Mouse (Mus musculus) ES-Bruce4 (cell line): ENCODE results near the gene 1700125H20Rik. TPM values are rescaled to one million over a fixed set of nuclear protein-coding genes. Genes with fewer than 3 reads are reported as not detected.

Experiments
- H3K27ac ChIP-seq: 2 replicates; pipeline ENCODE4 v1.5.1; 2012; ENCODE audit warnings: low read length, inconsistent platforms; ENCODE audit not compliant: insufficient read depth
- H3K27me3 ChIP-seq: 2 replicates; pipeline ENCODE4 v1.6.1; 2012; ENCODE audit warnings: mild to moderate bottlenecking, low read length, inconsistent platforms; ENCODE audit not compliant: control insufficient read depth, poor library complexity, insufficient read depth, severe bottlenecking
- H3K36me3 ChIP-seq: 2 replicates; pipeline ENCODE4 v1.6.1; 2012; ENCODE audit warnings: inconsistent platforms, mild to moderate bottlenecking, low read length, moderate library complexity; ENCODE audit not compliant: control insufficient read depth, poor library complexity, insufficient read depth, severe bottlenecking
- H3K4me1 ChIP-seq: one replicate; pipeline ENCODE4 v1.8.1; 2011; ENCODE audit warnings: low read length; ENCODE audit not compliant: control insufficient read depth, insufficient read depth
- H3K4me3 ChIP-seq: 2 replicates; pipeline ENCODE4 v1.5.1; 2011; ENCODE audit warnings: low read depth, mild to moderate bottlenecking, low read length
- H3K9ac ChIP-seq: 2 replicates; pipeline ENCODE4 v1.6.1; 2012; ENCODE audit warnings: low read depth, mild to moderate bottlenecking, inconsistent platforms; ENCODE audit not compliant: poor library complexity, severe bottlenecking
- H3K9me3 ChIP-seq: replicated peaks from 2 replicates; pipeline ENCODE4 v1.6.1; 2012; ENCODE audit warnings: mild to moderate bottlenecking, low read length, inconsistent platforms; ENCODE audit not compliant: control insufficient read depth, poor library complexity, insufficient read depth, severe bottlenecking
- CTCF ChIP-seq: IDR thresholded peaks from one replicate; pipeline ENCODE4 v1.8.1; 2011; ENCODE audit warnings: low read depth, low read length
- EP300 ChIP-seq: IDR thresholded peaks from 2 replicates; pipeline ENCODE4 v1.6.1; 2011; ENCODE audit warnings: low read depth, low read length; ENCODE audit not compliant: insufficient read depth
- POLR2A ChIP-seq: IDR thresholded peaks from one replicate; pipeline ENCODE4 v1.8.1; 2011; ENCODE audit warnings: low read length; ENCODE audit not compliant: insufficient read depth
- polyA plus RNA-seq: library from polyadenylated mRNA; stranded (reverse); fragments of >200 nt; gene quantifications from 2 replicates; pipeline ENCODE4 v1.2.4, GENCODE M21; 2011; ENCODE audit warnings: low read depth; ENCODE audit not compliant: missing spikeins, insufficient read depth, insufficient read length

Gene 1700125H20Rik
- polyA plus RNA-seq, result not detected in 2 replicates

GRCm38 (mm10) chr11:85170058-85170740, at the start of gene 1700125H20Rik:
TSS of gene 1700125H20Rik (plus strand) at chr11:85170404.
- no peak within 1 kb of the TSS; the same call in 1 of the 2 replicates for H3K4me3 ChIP-seq
- no peaks in the 10 kb centered on the region for H3K36me3 ChIP-seq
- no peaks in the 10 kb centered on the region for H3K9me3 ChIP-seq
- H3K4me1 ChIP-seq, result no peaks in the 10 kb centered on the region
- no peak within 1 kb of the TSS for H3K27ac ChIP-seq
- no peak within 1 kb of the TSS for H3K9ac ChIP-seq
- peak; percentile 92 for TF ChIP-seq CTCF
- no peak for TF ChIP-seq EP300
- H3K27me3 ChIP-seq, result no peaks in the 10 kb centered on the region

GRCm38 (mm10) chr11:85122073-85122472, 48.1 kb upstream of the 1700125H20Rik start:
- Histone ChIP-seq H3K36me3 (no peaks in the 10 kb centered on the region), H3K27me3 (no peaks in the 10 kb centered on the region), H3K4me3 (no peak overlapping the region), H3K27ac (no peak overlapping the region), H3K9ac (no peak overlapping the region), H3K9me3 (no peaks in the 10 kb centered on the region), H3K4me1 (no peaks in the 10 kb centered on the region)
- TF ChIP-seq POLR2A (no peak), EP300 (no peak), CTCF (no peak)

DNA sequence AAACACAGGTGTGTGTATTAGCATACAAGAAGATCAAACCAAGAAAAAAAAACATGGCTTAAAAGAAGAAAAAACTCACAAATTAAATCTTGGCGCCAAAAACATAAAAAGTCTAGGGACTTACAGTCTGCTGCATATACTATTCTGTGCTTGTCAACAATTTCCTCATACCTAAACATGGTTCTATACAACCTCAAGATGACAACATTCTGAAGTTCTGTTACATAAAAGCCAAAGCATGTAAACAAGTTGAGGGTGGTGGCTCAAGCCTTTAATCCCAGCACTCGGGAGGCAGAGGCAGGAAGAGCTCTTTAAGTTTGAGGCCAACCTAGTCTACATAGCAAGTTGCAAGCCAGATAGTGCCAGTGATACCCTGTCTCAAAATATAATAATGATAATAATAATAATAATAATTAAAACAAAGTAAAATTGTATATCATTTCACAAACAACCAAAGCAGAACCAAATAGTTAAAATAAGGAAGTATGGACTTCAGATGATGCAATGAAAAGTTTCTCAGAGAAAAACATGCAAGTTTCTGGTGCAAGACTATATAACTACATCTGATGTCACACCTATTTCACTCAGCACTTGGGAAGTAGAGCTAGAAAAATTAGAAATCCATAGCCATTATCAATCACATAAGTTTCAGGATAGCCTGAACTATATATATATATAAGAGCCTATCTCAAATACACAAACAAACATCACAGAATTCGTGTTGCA, 46.8 kb upstream of the 1700125H20Rik start:
- H3K27me3 ChIP-seq, result no peaks in the 10 kb centered on the region
- no peaks in the 10 kb centered on the region for H3K4me1 ChIP-seq
- no peak overlapping the region for H3K9ac ChIP-seq
- TF ChIP-seq CTCF (no peak), POLR2A (no peak), EP300 (no peak)
- H3K27ac ChIP-seq, result no peak overlapping the region
- H3K9me3 ChIP-seq, result no peaks in the 10 kb centered on the region
- no peaks in the 10 kb centered on the region for H3K36me3 ChIP-seq
- no peak overlapping the region for H3K4me3 ChIP-seq

DNA sequence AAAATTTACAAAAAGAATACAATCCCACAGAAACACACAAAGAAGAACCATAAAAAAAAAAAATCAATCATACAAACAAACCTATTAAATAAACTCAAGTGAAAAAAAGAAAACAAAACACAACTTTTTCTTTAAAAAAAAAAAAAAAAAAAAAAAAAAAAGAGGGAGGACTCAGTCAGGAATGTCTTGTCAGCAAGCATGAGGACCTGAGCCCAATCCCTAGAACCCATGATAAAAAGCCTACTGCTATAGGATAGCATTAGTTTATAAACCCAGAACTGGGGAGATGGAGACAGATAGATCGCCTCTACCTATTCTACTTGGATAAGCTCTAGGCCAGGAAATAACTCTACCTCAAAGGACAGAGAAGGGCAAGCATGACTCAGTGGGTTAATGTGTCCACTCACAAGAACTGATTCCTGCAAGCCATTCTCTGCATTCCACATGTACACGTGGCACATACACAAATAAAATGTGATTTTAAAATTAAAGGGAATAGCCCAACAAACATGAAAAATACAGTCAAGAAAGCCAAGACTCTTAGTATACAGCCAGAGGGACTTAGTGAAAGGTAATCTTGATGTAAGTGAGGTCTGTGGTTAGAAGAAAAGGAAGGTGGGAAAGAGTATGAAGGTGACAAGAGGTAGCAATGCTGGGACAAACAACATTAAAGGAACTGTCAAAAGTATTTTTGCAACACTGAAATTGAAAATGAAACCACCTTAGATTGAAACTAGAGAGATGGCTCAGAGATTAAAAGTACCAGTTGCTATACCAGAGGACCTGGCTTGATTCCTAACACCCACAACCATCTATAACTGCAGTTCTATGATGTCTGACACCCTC, 43.7 kb upstream of the 1700125H20Rik start:
- no peaks in the 10 kb centered on the region for H3K36me3 ChIP-seq
- TF ChIP-seq EP300, result no peak
- TF ChIP-seq POLR2A, result no peak
- no peak for TF ChIP-seq CTCF
- no peak overlapping the region for H3K9ac ChIP-seq
- H3K9me3 ChIP-seq, result no peaks in the 10 kb centered on the region
- no peaks in the 10 kb centered on the region for H3K27me3 ChIP-seq
- no peaks in the 10 kb centered on the region for H3K4me1 ChIP-seq
- no peak overlapping the region for H3K4me3 ChIP-seq
- H3K27ac ChIP-seq, result no peak overlapping the region

GRCm38 (mm10) chr11:85128883-85129282, 41.3 kb upstream of the 1700125H20Rik start:
- Histone ChIP-seq H3K36me3 (no peaks in the 10 kb centered on the region), H3K9ac (no peak overlapping the region), H3K9me3 (no peaks in the 10 kb centered on the region), H3K27ac (no peak overlapping the region), H3K4me3 (no peak overlapping the region), H3K4me1 (no peaks in the 10 kb centered on the region), H3K27me3 (no peaks in the 10 kb centered on the region)
- no peak for TF ChIP-seq POLR2A
- no peak for TF ChIP-seq CTCF
- no peak for TF ChIP-seq EP300
